Mouse (Mus musculus) ES-E14 (cell line): ENCODE measurements around the gene 1700067P10Rik. TPM values are rescaled to one million over a fixed set of nuclear protein-coding genes. Genes with fewer than 3 reads are reported as not detected.

Source experiments
- DNase-seq: peaks from one replicate; pipeline ENCODE4 v3.0.0-alpha.2; 2013; ENCODE audit warnings: low read depth, low spot score
- H3K27ac ChIP-seq: 2 replicates; pipeline ENCODE4 v1.5.1; 2012; ENCODE audit warnings: low read depth, mild to moderate bottlenecking, low read length, moderate library complexity, mixed read lengths; ENCODE audit not compliant: poor library complexity, insufficient read depth, severe bottlenecking
- H3K36me3 ChIP-seq: 2 replicates; pipeline ENCODE4 v1.6.1; 2012; ENCODE audit warnings: mild to moderate bottlenecking, low read length, moderate library complexity, mixed read lengths; ENCODE audit not compliant: control insufficient read depth, poor library complexity, insufficient read depth, severe bottlenecking
- H3K4me1 ChIP-seq, 2 experiments: fragments of 150-350 bp in 1 of 2; sonication (generic) in 1 of 2; 2 replicates each; pipeline ENCODE4 v1.6.1; 2012; ENCODE audit warnings: low read length in 2 of 2, mild to moderate bottlenecking in 1 of 2, mixed read lengths in 1 of 2; ENCODE audit not compliant: control insufficient read depth in 2 of 2, insufficient read depth in 2 of 2, poor library complexity in 1 of 2
- H3K4me3 ChIP-seq, 2 experiments: fragments of 150-350 bp in 1 of 2; sonication (generic) in 1 of 2; 2 replicates each; pipeline ENCODE4 v1.5.1; 2012; ENCODE audit warnings: low read length in 2 of 2, low read depth in 1 of 2, mild to moderate bottlenecking in 1 of 2, mixed read lengths in 1 of 2; ENCODE audit not compliant: insufficient read depth in 1 of 2, poor library complexity in 1 of 2, severe bottlenecking in 1 of 2
- H3K9ac ChIP-seq: 2 replicates; pipeline ENCODE4 v1.6.1; 2012; ENCODE audit warnings: low read depth, mild to moderate bottlenecking, low read length, mixed read lengths; ENCODE audit not compliant: poor library complexity, insufficient read depth, severe bottlenecking
- H3K9me3 ChIP-seq: fragments of 150-350 bp; sonication (generic); 2 replicates; pipeline ENCODE4 v1.6.1; 2012; ENCODE audit warnings: low read depth, mild to moderate bottlenecking, low read length; ENCODE audit not compliant: control insufficient read depth, insufficient read depth
- CHD2 ChIP-seq: IDR thresholded peaks from 2 replicates; pipeline ENCODE4 v1.6.1; 2014; ENCODE audit warnings: mild to moderate bottlenecking, low read depth, low read length, inconsistent platforms
- HCFC1 ChIP-seq: IDR thresholded peaks from 2 replicates; pipeline ENCODE4 v1.6.1; 2012; ENCODE audit warnings: low read length, inconsistent platforms, borderline replicate concordance; ENCODE audit not compliant: insufficient read depth
- MAFK ChIP-seq: IDR thresholded peaks from 2 replicates; pipeline ENCODE4 v1.6.1; 2014; ENCODE audit warnings: mild to moderate bottlenecking, low read depth, low read length, inconsistent platforms; ENCODE audit not compliant: insufficient read depth
- ZC3H11A ChIP-seq: IDR thresholded peaks from 2 replicates; pipeline ENCODE4 v1.6.1; 2012; ENCODE audit warnings: low read depth, mild to moderate bottlenecking, inconsistent platforms, low read length, borderline replicate concordance
- ZNF384 ChIP-seq: IDR thresholded peaks from 2 replicates; pipeline ENCODE4 v1.6.1; 2012; ENCODE audit warnings: low read depth, low read length, inconsistent platforms
- in situ Hi-C, 2 experiments: fragments of 600-800 bp; cut with MboI; formaldehyde crosslinking; loops; one replicate each; pipeline ENCODE4 v1.15.1; 2025; ENCODE audit warnings: low sequenced_read_pairs in 2 of 2, inconsistent platforms in 1 of 2; ENCODE audit not compliant: unreplicated experiment in 2 of 2
- total RNA-seq: library from RNA; depleted of rRNA; stranded (reverse); fragments of 300-350 nt; gene quantifications from 2 replicates; pipeline ENCODE4 v1.2.3, GENCODE M21; 2012

1700067P10Rik gene
- total RNA-seq, 1 experiment, result not detected

- no peak for DNase-seq
- Histone ChIP-seq H3K9ac (no peak overlapping the region), H3K4me1 (no peaks in the 10 kb centered on the region), H3K9me3 (no peaks in the 10 kb centered on the region), H3K36me3 (no peaks in the 10 kb centered on the region), H3K27ac (no peak overlapping the region), H3K4me3 (no peak overlapping the region)
- in situ Hi-C loops, result no loop called here
- no peak for TF ChIP-seq ZNF384
- TF ChIP-seq MAFK, result no peak
These were observed 31.7 kb upstream of the 1700067P10Rik start for GRCm38 (mm10) chr17:48057382-48057781.

GRCm38 (mm10) chr17:48064196-48064843 is 24.8 kb upstream of the 1700067P10Rik start:
- Histone ChIP-seq H3K36me3 (no peaks in the 10 kb centered on the region), H3K4me3 (no peak overlapping the region), H3K27ac (no peak overlapping the region), H3K9ac (no peak overlapping the region), H3K4me1 (no peaks in the 10 kb centered on the region), H3K9me3 (no peaks in the 10 kb centered on the region)
- DNase-seq, result no peak
- TF ChIP-seq ZC3H11A, result no peak
- TF ChIP-seq MAFK, result no peak
- in situ Hi-C loops, result no loop called here

- no peak for DNase-seq
- in situ Hi-C loops, result no loop called here
- H3K4me3 ChIP-seq, result no peak overlapping the region
- TF ChIP-seq MAFK (no peak), ZNF384 (no peak), CHD2 (no peak), ZC3H11A (no peak), HCFC1 (no peak)
- no peaks in the 10 kb centered on the region for H3K36me3 ChIP-seq
- H3K9ac ChIP-seq, result no peak overlapping the region
- no peaks in the 10 kb centered on the region for H3K9me3 ChIP-seq
- H3K4me1 ChIP-seq, result no peaks in the 10 kb centered on the region
- H3K27ac ChIP-seq, result no peak overlapping the region
These were observed 24.0 kb upstream of the 1700067P10Rik start for GRCm38 (mm10) chr17:48065081-48065501.

- H3K27ac ChIP-seq, result no peak overlapping the region
- in situ Hi-C loops, result no loop called here
- H3K9me3 ChIP-seq, result no peaks in the 10 kb centered on the region
- no peak overlapping the region for H3K9ac ChIP-seq
- H3K4me1 ChIP-seq, result no peaks in the 10 kb centered on the region
- no peak overlapping the region for H3K4me3 ChIP-seq
- no peaks in the 10 kb centered on the region for H3K36me3 ChIP-seq
- TF ChIP-seq HCFC1 (no peak), ZNF384 (no peak), MAFK (no peak), CHD2 (no peak), ZC3H11A (no peak)
- no peak for DNase-seq
These were observed 22.0 kb upstream of the 1700067P10Rik start for GRCm38 (mm10) chr17:48067083-48067614.

GRCm38 (mm10) chr17:48067729-48068128 is 21.4 kb upstream of the 1700067P10Rik start:
- Histone ChIP-seq H3K9me3 (no peaks in the 10 kb centered on the region), H3K4me1 (no peaks in the 10 kb centered on the region), H3K9ac (no peak overlapping the region), H3K36me3 (no peaks in the 10 kb centered on the region), H3K27ac (no peak overlapping the region), H3K4me3 (no peak overlapping the region)
- in situ Hi-C loops, result no loop called here
- TF ChIP-seq ZC3H11A (no peak), CHD2 (no peak), ZNF384 (no peak), HCFC1 (no peak), MAFK (no peak)
- no peak for DNase-seq
